Mouse (Mus musculus) spleen, adult 2 months (tissue): ENCODE measurements at regions not wholly inside any gene's neighbourhood (a gene's known extent, or its start where the extent isn't known, plus 50 kb on each side); places are given as distances from the start of the nearest gene placed in this dataset.

Experiments used
- DNase-seq, 2 experiments: peaks; one replicate each; pipeline versions ENCODE4 v3.0.0 to v3.0.0-alpha.2; 2012 to 2021; ENCODE audit warnings: low spot score in 2 of 2, low read depth in 1 of 2
- H3K27ac ChIP-seq: fragments of 200-500 bp; 2 replicates; pipeline ENCODE4 v1.5.1; 2012; ENCODE audit warnings: low read length, inconsistent platforms; ENCODE audit not compliant: insufficient read depth
- H3K27me3 ChIP-seq: fragments of 200-500 bp; 2 replicates; pipeline ENCODE4 v1.6.1; 2012; ENCODE audit warnings: mild to moderate bottlenecking, moderate library complexity, low read length, inconsistent platforms; ENCODE audit not compliant: control insufficient read depth, insufficient read depth
- H3K36me3 ChIP-seq: fragments of 200-500 bp; 2 replicates; pipeline ENCODE4 v1.6.1; 2012; ENCODE audit warnings: mild to moderate bottlenecking, low read length, inconsistent platforms; ENCODE audit not compliant: control insufficient read depth, insufficient read depth
- H3K4me1 ChIP-seq: fragments of 200-500 bp; 2 replicates; pipeline ENCODE4 v1.6.1; 2011; ENCODE audit warnings: inconsistent platforms; ENCODE audit not compliant: control insufficient read depth, insufficient read depth, insufficient read length
- H3K4me3 ChIP-seq: fragments of 200-500 bp; 2 replicates; pipeline ENCODE4 v1.5.1; 2011; ENCODE audit warnings: mild to moderate bottlenecking, inconsistent platforms; ENCODE audit not compliant: insufficient read depth, insufficient read length; ENCODE audit errors: extremely low read depth
- CTCF ChIP-seq: fragments of 200-500 bp; IDR thresholded peaks from 2 replicates; pipeline ENCODE4 v1.5.1; 2011; ENCODE audit warnings: mild to moderate bottlenecking, inconsistent platforms; ENCODE audit not compliant: insufficient read depth, insufficient read length, insufficient replicate concordance; ENCODE audit errors: extremely low read depth
- POLR2A ChIP-seq: fragments of 200-500 bp; IDR thresholded peaks from 2 replicates; pipeline ENCODE4 v1.6.1; 2011; ENCODE audit warnings: low read depth, low read length, inconsistent platforms
- WGBS: fragments of 180-500 bp; shearing (Covaris S2); methylation state at CpG from one replicate; pipeline ENCODE4 v1.1.7; 2018; 5-methylcytosine and 5-hydroxymethylcytosine counted together

GRCm38 (mm10) chr13:28654883-28655282 lies 298.6 kb downstream of the Sox4 start:
- DNase-seq = no peak
- Histone ChIP-seq H3K4me1 (no peaks in the 10 kb centered on the region), H3K27me3 (no peaks in the 10 kb centered on the region), H3K36me3 (no peaks in the 10 kb centered on the region), H3K4me3 (no peak overlapping the region), H3K27ac (no peak overlapping the region)
- TF ChIP-seq CTCF (no peak), POLR2A (no peak)

DNA sequence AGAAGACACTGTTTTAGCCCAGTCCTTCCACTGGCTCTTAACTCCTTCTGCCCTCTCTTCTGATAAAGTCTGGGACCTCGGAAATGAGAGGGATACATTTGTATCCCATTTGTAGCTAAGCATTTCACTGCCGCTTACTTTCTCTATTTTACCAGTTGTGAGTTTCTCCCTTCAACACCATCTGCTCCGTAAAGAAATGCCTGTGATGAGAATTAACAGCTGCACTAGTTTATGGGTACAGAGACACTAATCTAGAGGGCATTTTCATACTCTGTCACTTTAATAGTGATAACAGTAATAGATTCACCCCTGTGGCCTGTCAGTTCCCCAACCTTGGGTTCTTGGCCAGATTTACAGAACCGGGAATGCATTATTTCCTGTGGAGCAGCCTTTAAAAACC lies 300.2 kb downstream of the Sox4 start:
- no peaks in the 10 kb centered on the region for H3K27me3 ChIP-seq
- TF ChIP-seq POLR2A = no peak
- no peak for TF ChIP-seq CTCF
- 87% methylated on average over 4 of the region's 4 CpGs for WGBS
- H3K4me1 ChIP-seq = no peaks in the 10 kb centered on the region
- no peak for DNase-seq
- H3K36me3 ChIP-seq = no peaks in the 10 kb centered on the region
- H3K4me3 ChIP-seq = no peak overlapping the region
- no peak overlapping the region for H3K27ac ChIP-seq

DNA sequence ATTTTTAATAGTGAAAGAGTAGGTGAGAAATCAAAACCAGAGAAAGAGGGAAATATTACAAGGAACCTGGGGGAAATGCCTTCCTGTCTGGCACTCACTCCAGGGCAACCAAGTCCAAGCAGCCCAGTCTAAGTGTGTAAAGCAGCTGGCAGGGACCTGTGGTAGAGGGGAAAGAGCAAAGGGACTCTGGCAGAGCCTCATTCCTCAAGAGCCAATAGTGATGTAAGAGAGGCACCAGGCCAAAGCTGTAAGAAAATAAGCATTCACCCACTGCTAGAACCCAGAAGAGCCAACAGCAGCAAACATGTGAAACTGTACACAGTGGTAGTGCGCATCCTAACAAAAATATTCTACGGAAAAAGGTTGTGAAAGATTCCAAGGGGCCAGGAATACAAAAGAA lies 301.7 kb downstream of the Sox4 start:
- TF ChIP-seq POLR2A (no peak), CTCF (no peak)

GRCm38 (mm10) chr13:28645881-28646280 lies 307.6 kb downstream of the Sox4 start:
- no peaks in the 10 kb centered on the region for H3K27me3 ChIP-seq
- no peaks in the 10 kb centered on the region for H3K36me3 ChIP-seq
- no peak overlapping the region for H3K27ac ChIP-seq
- DNase-seq = no peak
- TF ChIP-seq CTCF (no peak), POLR2A (no peak)
- 77% methylated on average over 4 of the region's 4 CpGs for WGBS
- no peak overlapping the region for H3K4me3 ChIP-seq
- H3K4me1 ChIP-seq = no peaks in the 10 kb centered on the region

More for the DNA sequence above, 301.7 kb downstream of the Sox4 start:
- Histone ChIP-seq H3K4me1 (no peaks in the 10 kb centered on the region), H3K27ac (no peak overlapping the region), H3K27me3 (no peaks in the 10 kb centered on the region), H3K4me3 (no peak overlapping the region), H3K36me3 (no peaks in the 10 kb centered on the region)
- no peak for DNase-seq
- WGBS = 90% methylated on average over 2 of the region's 2 CpGs

GRCm38 (mm10) chr13:28644846-28645574 lies 308.5 kb downstream of the Sox4 start:
- no peak for TF ChIP-seq CTCF
- Histone ChIP-seq H3K27ac (no peak overlapping the region), H3K4me3 (no peak overlapping the region), H3K27me3 (no peaks in the 10 kb centered on the region), H3K36me3 (no peaks in the 10 kb centered on the region), H3K4me1 (no peaks in the 10 kb centered on the region)
- WGBS = 84% methylated on average over 3 of the region's 3 CpGs
- no peak for DNase-seq

GRCm38 (mm10) chr13:28640826-28641225 lies 312.7 kb downstream of the Sox4 start:
- Histone ChIP-seq H3K36me3 (no peaks in the 10 kb centered on the region), H3K27ac (no peak overlapping the region), H3K27me3 (no peaks in the 10 kb centered on the region), H3K4me3 (no peak overlapping the region), H3K4me1 (no peaks in the 10 kb centered on the region; the same call in 1 of the 2 replicates)
- no peak for DNase-seq
- WGBS = 88% methylated on average over 1 of the region's 1 CpGs
- TF ChIP-seq CTCF (no peak), POLR2A (no peak)

GRCm38 (mm10) chr13:28635230-28635950 lies 318.1 kb downstream of the Sox4 start:
- Histone ChIP-seq H3K36me3 (no peaks in the 10 kb centered on the region), H3K27me3 (no peaks in the 10 kb centered on the region), H3K27ac (no peak overlapping the region), H3K4me1 (peaks cover 4% of the 10 kb centered on the region), H3K4me3 (no peak overlapping the region)
- DNase-seq = no peak
- WGBS = 34% methylated on average over 3 of the region's 3 CpGs
- TF ChIP-seq CTCF (no peak), POLR2A (no peak)
